Mouse (Mus musculus) bone marrow macrophage, adult 2 months (primary cell): ENCODE measurements around the gene Gga3. TPM values are rescaled to one million over a fixed set of nuclear protein-coding genes. Genes with fewer than 3 reads are reported as not detected.

ENCODE experiments used
- H3K27ac ChIP-seq: 2 replicates; pipeline ENCODE4 v1.5.1; 2012; ENCODE audit warnings: low read depth, low read length; ENCODE audit not compliant: insufficient read depth
- H3K4me1 ChIP-seq: 2 replicates; pipeline ENCODE4 v1.6.1; 2012; ENCODE audit warnings: low read length; ENCODE audit not compliant: control insufficient read depth, insufficient read depth
- H3K4me3 ChIP-seq: 2 replicates; pipeline ENCODE4 v1.5.1; 2012; ENCODE audit warnings: mild to moderate bottlenecking, low read length, moderate library complexity; ENCODE audit not compliant: insufficient read depth
- CTCF ChIP-seq: IDR thresholded peaks from 2 replicates; pipeline ENCODE4 v1.5.1; 2012; ENCODE audit warnings: low read depth, mild to moderate bottlenecking, low read length, moderate library complexity
- POLR2A ChIP-seq: IDR thresholded peaks from 2 replicates; pipeline ENCODE4 v1.6.1; 2012; ENCODE audit warnings: mild to moderate bottlenecking, low read depth, low read length, borderline replicate concordance
- polyA plus RNA-seq: library from polyadenylated mRNA; stranded (reverse); fragments of >200 nt; gene quantifications from 2 replicates; pipeline ENCODE4 v1.2.4, GENCODE M21; 2012; ENCODE audit not compliant: missing spikeins, insufficient read depth, insufficient read length

Gga3 gene
- polyA plus RNA-seq, 1 experiment: 81.9 TPM

GRCm38 (mm10) chr11:115612410-115613137, 8.7 kb upstream of the Gga3 start, which contains the start of gene Mif4gd:
Mif4gd (minus strand) TSS chr11:115612969.
- TF ChIP-seq POLR2A (no peak), CTCF (peak; percentile 18; the same call in 1 of the 2 replicates)
- Histone ChIP-seq H3K4me1 (peaks cover 26% of the 10 kb centered on the region), H3K27ac (peak within 1 kb of the TSS; percentile 93)

GRCm38 (mm10) chr11:115612059-115612409, 8.2 kb upstream of the Gga3 start:
- Histone ChIP-seq H3K4me1 (peaks cover 26% of the 10 kb centered on the region), H3K4me3 (peak overlapping the region; percentile 98), H3K27ac (peak overlapping the region; percentile 38)
- no peak for TF ChIP-seq POLR2A
- no peak for TF ChIP-seq CTCF

More at GRCm38 (mm10) chr11:115612410-115613137, 8.7 kb upstream of the Gga3 start, which contains the start of gene Mif4gd:
- H3K4me3 ChIP-seq: peak within 1 kb of the TSS; percentile 98

- no peak overlapping the region for H3K4me3 ChIP-seq
- no peak overlapping the region for H3K27ac ChIP-seq
- no peak for TF ChIP-seq CTCF
- TF ChIP-seq POLR2A: no peak
- peaks cover 26% of the 10 kb centered on the region for H3K4me1 ChIP-seq
Observed at GRCm38 (mm10) chr11:115611173-115611572, 7.3 kb upstream of the Gga3 start.

DNA sequence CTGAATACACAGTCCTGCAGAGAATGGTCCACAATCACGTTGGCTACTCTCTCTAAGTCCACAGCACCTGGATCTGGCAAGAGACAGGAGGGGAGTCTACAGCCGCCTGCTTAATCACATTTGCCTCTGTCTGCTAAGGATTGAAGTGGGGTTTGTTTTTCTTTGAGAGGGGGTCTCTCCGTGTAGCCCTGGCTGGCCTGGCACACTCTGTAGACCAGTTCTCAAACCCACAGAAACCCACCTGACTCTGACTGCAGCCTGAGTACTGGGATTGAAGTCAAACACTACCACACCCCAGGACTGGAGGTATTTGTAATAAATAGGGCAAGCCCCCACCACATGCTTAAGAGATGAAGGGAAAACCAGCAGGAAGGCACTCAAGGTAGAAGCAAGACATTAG, 5.7 kb upstream of the Gga3 start:
- Histone ChIP-seq H3K27ac (no peak overlapping the region), H3K4me3 (no peak overlapping the region), H3K4me1 (peaks cover 31% of the 10 kb centered on the region)
- TF ChIP-seq POLR2A (no peak), CTCF (no peak)

DNA sequence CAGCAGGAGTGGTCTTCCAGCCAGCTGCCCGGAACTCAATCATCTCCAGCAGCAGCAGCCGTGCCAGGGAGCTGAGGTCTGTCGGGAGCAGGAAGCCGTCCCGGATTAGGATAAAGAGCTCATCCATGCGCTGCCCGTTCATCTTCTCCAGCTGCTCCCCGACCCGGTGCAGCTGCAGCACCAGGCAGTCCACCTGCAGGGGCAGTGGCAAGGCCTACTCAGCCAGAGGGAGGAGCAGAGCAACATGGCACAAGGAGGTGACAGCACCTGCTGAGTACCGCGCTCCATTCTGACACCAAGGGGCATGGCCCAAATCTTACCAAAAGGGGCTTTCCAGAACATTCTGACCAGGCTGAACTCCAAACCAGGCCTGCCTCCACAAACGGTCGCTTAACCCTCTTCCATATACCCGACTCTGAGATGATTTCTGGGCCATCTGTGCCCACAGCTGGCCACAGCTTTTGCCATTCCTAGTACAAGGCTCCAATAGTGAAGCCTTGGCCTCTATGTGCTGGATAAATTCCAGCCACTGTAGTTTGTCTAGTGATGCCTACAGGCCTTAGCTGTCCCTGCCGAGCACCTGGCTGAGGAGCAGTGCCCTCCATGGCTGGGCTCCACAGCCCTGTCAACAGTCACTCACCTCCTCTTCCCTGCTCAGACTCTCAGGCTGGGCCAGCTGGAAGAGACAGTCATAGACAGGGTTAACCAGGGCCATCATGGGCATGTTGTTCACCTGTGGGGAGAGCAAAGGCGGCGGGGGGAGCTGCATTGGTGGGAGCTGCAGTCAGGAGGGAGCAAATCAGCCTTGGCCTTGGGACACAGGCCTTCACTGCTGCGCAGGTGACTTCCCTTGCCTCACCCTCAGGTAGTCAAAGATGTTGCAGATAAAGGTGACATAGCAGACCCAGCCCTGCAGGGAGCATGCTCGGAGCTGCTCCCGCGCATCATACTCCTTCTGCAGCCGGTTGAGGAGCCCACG, 4.9 kb upstream of the Gga3 start:
- TF ChIP-seq CTCF (no peak), POLR2A (no peak)
- Histone ChIP-seq H3K4me3 (no peak overlapping the region), H3K4me1 (peaks cover 22% of the 10 kb centered on the region), H3K27ac (no peak overlapping the region)

GRCm38 (mm10) chr11:115606733-115607132, 2.9 kb upstream of the Gga3 start:
- H3K27ac ChIP-seq: no peak overlapping the region
- H3K4me1 ChIP-seq: peaks cover 22% of the 10 kb centered on the region
- no peak overlapping the region for H3K4me3 ChIP-seq
- TF ChIP-seq CTCF (no peak), POLR2A (no peak)

GRCm38 (mm10) chr11:115604304-115604696, 449 bp upstream of the Gga3 start:
- peak overlapping the region; percentile 96 for H3K27ac ChIP-seq

GRCm38 (mm10) chr11:115603128-115603475, 749 bp downstream of the Gga3 start:
- H3K27ac ChIP-seq: peak overlapping the region; percentile 96
- TF ChIP-seq CTCF: no peak
- TF ChIP-seq POLR2A: no peak
- peaks cover 44% of the 10 kb centered on the region for H3K4me1 ChIP-seq
- peak overlapping the region; percentile 94 for H3K4me3 ChIP-seq

More at GRCm38 (mm10) chr11:115604304-115604696, 449 bp upstream of the Gga3 start:
- no peak for TF ChIP-seq POLR2A
- TF ChIP-seq CTCF: no peak
- Histone ChIP-seq H3K4me1 (peaks cover 34% of the 10 kb centered on the region), H3K4me3 (peak overlapping the region; percentile 94)

DNA sequence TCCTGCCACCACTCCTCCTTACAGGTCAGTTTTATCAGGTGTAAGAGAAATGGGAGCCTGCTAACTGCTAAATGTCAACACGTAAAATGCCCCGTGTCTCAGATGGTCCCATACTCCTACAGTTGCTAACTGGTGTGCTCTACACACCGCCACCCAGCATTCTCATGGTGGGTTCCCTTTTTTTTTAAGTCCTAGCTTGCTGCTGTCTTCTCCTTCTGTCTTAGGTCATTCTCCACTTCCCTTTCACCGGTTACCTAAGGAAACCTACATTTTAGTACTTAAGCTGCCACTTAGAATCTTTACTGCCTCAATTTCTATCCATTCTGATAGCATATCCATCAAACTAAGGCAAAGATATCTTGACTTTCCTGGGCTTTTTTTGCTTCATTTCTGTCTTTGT, 2.7 kb downstream of the Gga3 start:
- Histone ChIP-seq H3K4me3 (peak overlapping the region; percentile 30), H3K27ac (peak overlapping the region; percentile 77), H3K4me1 (peaks cover 44% of the 10 kb centered on the region)
- no peak for TF ChIP-seq POLR2A
